ENCODE assay signal across 12 mouse cellular contexts in the genomic region with DNA sequence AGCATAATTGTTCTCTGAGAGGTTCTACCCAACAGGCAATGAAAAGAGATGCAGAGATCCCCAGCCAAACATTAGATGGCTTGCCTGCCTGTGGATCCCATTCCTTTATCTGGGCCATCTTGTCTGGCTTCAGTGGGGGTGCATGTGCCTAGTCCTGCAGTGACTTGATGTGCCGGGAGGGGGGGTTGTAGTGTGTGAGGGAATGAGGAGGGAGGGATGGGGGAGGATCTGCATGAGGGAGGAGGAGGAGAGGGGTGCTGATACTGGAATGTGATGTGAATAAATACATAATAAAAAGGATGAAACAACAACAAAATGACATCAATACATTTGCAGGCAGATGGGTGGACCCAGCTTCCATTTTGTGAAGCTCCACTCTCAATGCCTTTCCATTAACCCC.
"Had no signal": no experiment of that assay in that cellular context is flagged by ENCODE, and none has a peak within 500 bp of the region (broad histone marks: within the 10 kb centered on the region; RNA-seq: fewer than 3 reads in every experiment).

No protein-coding gene starts in this region.

- ATAC-seq: lung, postnatal 0 days had no signal

- H3K9ac ChIP-seq: kidney, embryonic 15.5 days; liver, embryonic 15.5 days; neural tube, embryonic 15.5 days had no signal

- H3K27me3 ChIP-seq: kidney, embryonic 15.5 days; liver, embryonic 15.5 days; neural tube, embryonic 15.5 days had no signal

- H3K4me3 ChIP-seq: kidney, embryonic 15.5 days; left cerebral cortex, adult 2 months; limb, embryonic 10.5 days; liver, embryonic 15.5 days; midbrain, embryonic 10.5 days; myocyte; neural tube, embryonic 15.5 days had no signal

- DNase-seq: kidney, postnatal 14 days; lung, adult 2 months; lung, postnatal 36 days had no signal

- H3K4me1 ChIP-seq: kidney, embryonic 15.5 days; limb, embryonic 10.5 days; liver, embryonic 15.5 days; midbrain, embryonic 10.5 days; neural tube, embryonic 15.5 days had no signal

- H3K27ac ChIP-seq: kidney, embryonic 15.5 days; left cerebral cortex, adult 2 months; limb, embryonic 10.5 days; liver, embryonic 15.5 days; midbrain, embryonic 10.5 days; neural tube, embryonic 15.5 days had no signal

- H3K9me3 ChIP-seq: kidney, embryonic 15.5 days; limb, embryonic 10.5 days; liver, embryonic 15.5 days; midbrain, embryonic 10.5 days; neural tube, embryonic 15.5 days had no signal

- H3K4me2 ChIP-seq: kidney, embryonic 15.5 days; liver, embryonic 11.5 days; liver, embryonic 15.5 days; neural tube, embryonic 15.5 days had no signal

- H3K36me3 ChIP-seq: kidney, embryonic 15.5 days; limb, embryonic 10.5 days; liver, embryonic 15.5 days; midbrain, embryonic 10.5 days; neural tube, embryonic 15.5 days had no signal
